Mouse (Mus musculus): ENCODE measurements around the gene Slc7a7.

The Slc7a7 gene

GRCm38 (mm10) chr14:54417623-54418081 lies at the start of gene Slc7a7:
TSS of gene Slc7a7 (minus strand) at chr14:54417780.
- DNase-seq (ENCODE audit: low read depth): peak; percentile 70

GRCm38 (mm10) chr14:54464293-54465005 lies 46.9 kb upstream of the Slc7a7 start:
- peak; percentile 78 for DNase-seq (ENCODE audit: low read depth)

GRCm38 (mm10) chr14:54463959-54464292 lies 46.3 kb upstream of the Slc7a7 start, which contains the start of gene Lrp10:
TSS of gene Lrp10 (plus strand) at chr14:54464137.
- DNase-seq (ENCODE audit: low read depth): peak; percentile 76

- no peak for DNase-seq (ENCODE audit: low read depth)
Measured at GRCm38 (mm10) chr14:54463108-54463958, 45.8 kb upstream of the Slc7a7 start.

- no peak for DNase-seq (ENCODE audit: low read depth)
Measured at GRCm38 (mm10) chr14:54462146-54462545, 44.6 kb upstream of the Slc7a7 start.

GRCm38 (mm10) chr14:54457907-54458569 lies 40.5 kb upstream of the Slc7a7 start:
- DNase-seq (ENCODE audit: low read depth): no peak

- DNase-seq (ENCODE audit: low read depth): no peak
Measured at GRCm38 (mm10) chr14:54454669-54455528, 37.3 kb upstream of the Slc7a7 start.

GRCm38 (mm10) chr14:54453566-54453965 lies 36.0 kb upstream of the Slc7a7 start:
- DNase-seq (ENCODE audit: low read depth): no peak

GRCm38 (mm10) chr14:54445476-54445875 lies 27.9 kb upstream of the Slc7a7 start:
- DNase-seq (ENCODE audit: low read depth): no peak

GRCm38 (mm10) chr14:54443712-54444618 lies 26.4 kb upstream of the Slc7a7 start:
- DNase-seq (ENCODE audit: low read depth): no peak

- DNase-seq (ENCODE audit: low read depth): no peak
Measured at GRCm38 (mm10) chr14:54443196-54443595, 25.6 kb upstream of the Slc7a7 start.

- no peak for DNase-seq (ENCODE audit: low read depth)
Measured at GRCm38 (mm10) chr14:54442548-54442947, 25.0 kb upstream of the Slc7a7 start.

- DNase-seq (ENCODE audit: low read depth): no peak
Measured at GRCm38 (mm10) chr14:54441365-54441764, 23.8 kb upstream of the Slc7a7 start.

- DNase-seq (ENCODE audit: low read depth): no peak
Measured at GRCm38 (mm10) chr14:54440538-54440937, 23.0 kb upstream of the Slc7a7 start.

- DNase-seq (ENCODE audit: low read depth): no peak
Measured at GRCm38 (mm10) chr14:54439610-54440009, 22.0 kb upstream of the Slc7a7 start.

- DNase-seq (ENCODE audit: low read depth): no peak
Measured at GRCm38 (mm10) chr14:54439155-54439554, 21.6 kb upstream of the Slc7a7 start.

- DNase-seq (ENCODE audit: low read depth): no peak
Measured at GRCm38 (mm10) chr14:54435194-54435918, 17.8 kb upstream of the Slc7a7 start.

GRCm38 (mm10) chr14:54433941-54434531 lies 16.5 kb upstream of the Slc7a7 start:
- no peak for DNase-seq (ENCODE audit: low read depth)

Data from c-Kit-positive CD71-negative TER-119-negative erythroid progenitor cells, embryonic 14.5 days (primary cell).